Mouse (Mus musculus) layer of hippocampus, adult 8-10 months (tissue): ENCODE results near the gene Ugt1a10. TPM values are rescaled to one million over a fixed set of nuclear protein-coding genes. Genes with fewer than 3 reads are reported as not detected.
"Not testable (repeated sequence)": the region's sequence is repeated elsewhere in the genome, so short reads cannot be mapped to it uniquely, and the experiment has no call there.

Experiments used
- DNase-seq, 2 experiments: peaks; one replicate each; pipeline ENCODE4 v3.0.0; 2022; ENCODE audit warnings: low spot score in 2 of 2
- total RNA-seq, 4 experiments: library from RNA; stranded (reverse); gene quantifications; 2 replicates each; pipeline ENCODE4 v1.2.4; 2022

Gene Ugt1a10
- total RNA-seq: not detected

- DNase-seq: no peak
These were observed at the start of gene Ugt1a10 for GRCm38 (mm10) chr1:88055088-88055487. Gene Ugt1a10, plus strand, starts transcription at chr1:88055388.

- DNase-seq: no peak
These were observed 47.4 kb upstream of the Ugt1a10 start for GRCm38 (mm10) chr1:88007692-88008210.

GRCm38 (mm10) chr1:88008211-88008697 is 46.9 kb upstream of the Ugt1a10 start, which contains the start of gene Usp40:
Gene Usp40, minus strand, starts transcription at chr1:88008551.
- DNase-seq: peak; percentile 48 to 66

- no peak for DNase-seq
These were observed 46.5 kb upstream of the Ugt1a10 start for GRCm38 (mm10) chr1:88008735-88009134.

- no peak for DNase-seq
These were observed 45.7 kb upstream of the Ugt1a10 start for GRCm38 (mm10) chr1:88009521-88009920.

GRCm38 (mm10) chr1:88013726-88014125 is 41.5 kb upstream of the Ugt1a10 start:
- DNase-seq: no peak

- DNase-seq: no peak
These were observed 41.0 kb upstream of the Ugt1a10 start for GRCm38 (mm10) chr1:88014194-88014593.

GRCm38 (mm10) chr1:88014671-88015070 is 40.5 kb upstream of the Ugt1a10 start:
- DNase-seq: no peak

- DNase-seq: no peak
These were observed 39.8 kb upstream of the Ugt1a10 start for GRCm38 (mm10) chr1:88015371-88015770.

- DNase-seq: not testable (repeated sequence)
These were observed 29.9 kb upstream of the Ugt1a10 start for GRCm38 (mm10) chr1:88025244-88025643.

GRCm38 (mm10) chr1:88043044-88043443 is 12.1 kb upstream of the Ugt1a10 start:
- not testable (repeated sequence) for DNase-seq

- not testable (repeated sequence) for DNase-seq
These were observed 10.3 kb upstream of the Ugt1a10 start for GRCm38 (mm10) chr1:88044832-88045437.

- not testable (repeated sequence) for DNase-seq
These were observed 7.8 kb upstream of the Ugt1a10 start for GRCm38 (mm10) chr1:88047408-88047807.

- DNase-seq: not testable (repeated sequence)
These were observed 11.4 kb downstream of the Ugt1a10 start for GRCm38 (mm10) chr1:88066472-88067102.

- DNase-seq: no peak
These were observed 15.3 kb downstream of the Ugt1a10 start, which contains the start of gene Ugt1a9 for GRCm38 (mm10) chr1:88070495-88070894. Gene Ugt1a9, plus strand, starts transcription at chr1:88070800.

GRCm38 (mm10) chr1:88070902-88071301 is 15.7 kb downstream of the Ugt1a10 start:
- no peak for DNase-seq

GRCm38 (mm10) chr1:88074471-88074870 is 19.3 kb downstream of the Ugt1a10 start:
- no peak for DNase-seq

- DNase-seq: no peak
These were observed 21.9 kb downstream of the Ugt1a10 start for GRCm38 (mm10) chr1:88077128-88077527.

- no peak for DNase-seq
These were observed 26.5 kb downstream of the Ugt1a10 start for GRCm38 (mm10) chr1:88081670-88082069.

- DNase-seq: no peak
These were observed 30.9 kb downstream of the Ugt1a10 start for GRCm38 (mm10) chr1:88086125-88086524.

- DNase-seq: no peak
These were observed 32.3 kb downstream of the Ugt1a10 start, which contains the start of gene Ugt1a8 for GRCm38 (mm10) chr1:88087513-88087912. Gene Ugt1a8, plus strand, starts transcription at chr1:88087813.

- no peak for DNase-seq
These were observed 37.2 kb downstream of the Ugt1a10 start for GRCm38 (mm10) chr1:88092341-88092740.
